Mouse (Mus musculus) heart, embryonic 11.5 days (tissue): ENCODE results near the gene Gm2a. TPM values are rescaled to one million over a fixed set of nuclear protein-coding genes. Genes with fewer than 3 reads are reported as not detected.
A peak's percentile ranks its signal among the peaks of the same experiment; 100 is the strongest.
"Not testable (repeated sequence)": the region's sequence is repeated elsewhere in the genome, so short reads cannot be mapped to it uniquely, and the experiment has no call there.

Experiments used
- ATAC-seq: fragments of 200-750 bp; cut with Nextera tagmentation; replicated peaks from 2 replicates; pipeline ENCODE4 v1.8.0; 2017; ENCODE audit warnings: moderate library complexity; ENCODE audit not compliant: insufficient number of reproducible peaks, low FRiP score, low TSS enrichment
- H3K27ac ChIP-seq: fragments of 300-500 bp; sonication (generic); 2 replicates; pipeline ENCODE4 v1.5.1; 2014; ENCODE audit warnings: mild to moderate bottlenecking, low read depth, low read length
- H3K27me3 ChIP-seq: fragments of 300-500 bp; sonication (generic); 2 replicates; pipeline ENCODE4 v1.6.1; 2014; ENCODE audit warnings: mild to moderate bottlenecking, low read length, mixed read lengths; ENCODE audit not compliant: control insufficient read depth, insufficient read depth
- H3K36me3 ChIP-seq: fragments of 300-500 bp; sonication (generic); 2 replicates; pipeline ENCODE4 v1.6.1; 2014; ENCODE audit warnings: mild to moderate bottlenecking, low read length, moderate library complexity, mixed read lengths; ENCODE audit not compliant: control insufficient read depth, insufficient read depth
- H3K4me1 ChIP-seq: fragments of 300-500 bp; sonication (generic); 2 replicates; pipeline ENCODE4 v1.6.1; 2014; ENCODE audit warnings: low read length; ENCODE audit not compliant: control insufficient read depth, insufficient read depth
- H3K4me2 ChIP-seq: fragments of 300-500 bp; sonication (generic); 2 replicates; pipeline ENCODE4 v1.6.1; 2014; ENCODE audit warnings: mild to moderate bottlenecking, moderate library complexity
- H3K4me3 ChIP-seq: fragments of 300-500 bp; sonication (generic); 2 replicates; pipeline ENCODE4 v1.5.1; 2014; ENCODE audit warnings: low read depth, low read length
- H3K9ac ChIP-seq: fragments of 300-500 bp; sonication (generic); 2 replicates; pipeline ENCODE4 v1.6.1; 2014; ENCODE audit warnings: mild to moderate bottlenecking, low read depth, low read length, moderate library complexity
- H3K9me3 ChIP-seq: fragments of 300-500 bp; sonication (generic); replicated peaks from 2 replicates; pipeline ENCODE4 v1.6.1; 2016; ENCODE audit warnings: low read length; ENCODE audit not compliant: control insufficient read depth
- WGBS: fragments of 180-500 bp; shearing (Covaris S2); extraction: QIAGEN DNeasy Blood & Tissue Kit; methylation state at CpG from one replicate; pipeline ENCODE4 v1.1.7; 2014; ENCODE audit not compliant: insufficient replicate concordance; 5-methylcytosine and 5-hydroxymethylcytosine counted together
- polyA plus RNA-seq: library from polyadenylated mRNA; unstranded; fragments of >200 nt; fragmentation: Nextera tagmentation; extraction: Ambion mirVana; gene quantifications from 2 replicates; pipeline ENCODE4 v1.2.1, GENCODE M21; 2014

The Gm2a gene
- polyA plus RNA-seq, 1 experiment from 2014 or later = 50.0 TPM

- Histone ChIP-seq H3K9me3 (0 out of 2 replicates have a peak, but pooled peaks cover 2% of the 10 kb centered on the region), H3K27ac (peak overlapping the region; percentile 83), H3K4me3 (no peak overlapping the region), H3K27me3 (no peaks in the 10 kb centered on the region), H3K36me3 (no peaks in the 10 kb centered on the region), H3K4me2 (no peak overlapping the region), H3K9ac (no peak overlapping the region), H3K4me1 (no peaks in the 10 kb centered on the region)
- no peak for ATAC-seq
- 60% methylated on average over 4 of the region's 4 CpGs for WGBS
These were observed 13.3 kb upstream of the Gm2a start for GRCm38 (mm10) chr11:55084629-55085028.

DNA sequence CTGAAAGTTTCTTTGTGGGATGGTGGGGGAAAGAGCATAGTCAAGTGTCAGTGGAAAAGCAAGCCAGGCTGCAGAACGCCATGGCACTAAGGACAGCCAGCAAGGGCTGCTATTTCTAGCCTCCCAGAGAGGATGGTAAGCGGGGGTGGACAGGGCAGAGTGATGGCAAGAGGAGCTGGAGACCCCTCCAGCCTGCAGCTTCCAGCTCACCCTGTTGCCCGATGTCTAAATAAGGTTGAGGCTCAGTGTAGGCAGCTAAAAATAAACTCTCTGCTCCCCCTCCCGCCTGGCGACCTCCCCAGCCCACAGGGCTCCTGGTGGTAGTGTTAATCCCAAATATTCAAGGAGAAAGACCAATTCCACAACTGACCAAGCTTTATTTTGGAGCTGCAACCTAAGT is 12.5 kb upstream of the Gm2a start:
- no peaks in the 10 kb centered on the region for H3K27me3 ChIP-seq
- 20% methylated on average over 5 of the region's 5 CpGs for WGBS
- 0 out of 2 replicates have a peak overlapping the region, but pooled peaks have one; percentile 4 for H3K4me2 ChIP-seq
- no peaks in the 10 kb centered on the region for H3K4me1 ChIP-seq
- no peak overlapping the region for H3K4me3 ChIP-seq
- H3K36me3 ChIP-seq = no peaks in the 10 kb centered on the region
- H3K9ac ChIP-seq = peak overlapping the region; percentile 34; the same call in 1 of the 2 replicates
- ATAC-seq = peak; percentile 61
- H3K27ac ChIP-seq = peak overlapping the region; percentile 83
- H3K9me3 ChIP-seq = 0 out of 2 replicates have a peak, but pooled peaks cover 2% of the 10 kb centered on the region

DNA sequence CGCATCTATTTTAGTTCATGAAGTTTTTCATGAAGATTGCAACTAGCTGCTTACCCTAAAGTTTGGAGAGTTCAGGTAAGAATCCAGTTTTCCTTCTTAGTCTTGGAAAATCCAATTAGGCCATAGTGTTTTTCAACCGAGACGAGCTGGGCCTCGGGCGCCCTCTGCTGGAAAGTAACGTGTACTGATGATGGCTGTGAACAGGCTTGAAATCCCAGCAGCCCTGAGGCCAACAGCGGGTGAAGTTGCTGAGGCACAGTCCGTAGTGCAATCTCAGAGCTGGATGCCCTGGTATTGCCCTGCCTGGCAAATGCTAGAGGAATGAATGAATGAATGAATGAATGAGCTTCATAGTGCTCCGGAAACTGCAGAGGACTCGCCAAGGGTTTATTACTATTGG is 10.9 kb upstream of the Gm2a start:
- Histone ChIP-seq H3K4me3 (no peak overlapping the region), H3K36me3 (no peaks in the 10 kb centered on the region), H3K4me1 (no peaks in the 10 kb centered on the region), H3K9ac (peak overlapping the region; percentile 16; the same call in 1 of the 2 replicates), H3K27me3 (no peaks in the 10 kb centered on the region), H3K9me3 (0 out of 2 replicates have a peak, but pooled peaks cover 1% of the 10 kb centered on the region), H3K4me2 (peak overlapping the region; percentile 34), H3K27ac (peak overlapping the region; percentile 46)
- WGBS = 5% methylated on average over 10 of the region's 10 CpGs
- ATAC-seq = no peak

- H3K4me3 ChIP-seq = no peak overlapping the region
- 73% methylated on average over 2 of the region's 2 CpGs for WGBS
These were observed 8.0 kb upstream of the Gm2a start for GRCm38 (mm10) chr11:55089892-55090291.

GRCm38 (mm10) chr11:55093096-55093495 is 4.8 kb upstream of the Gm2a start:
- no peak overlapping the region for H3K4me2 ChIP-seq
- WGBS = 70% methylated on average over 7 of the region's 7 CpGs
- H3K9me3 ChIP-seq = no peaks in the 10 kb centered on the region
- H3K4me3 ChIP-seq = no peak overlapping the region
- no peaks in the 10 kb centered on the region for H3K36me3 ChIP-seq
- H3K27me3 ChIP-seq = no peaks in the 10 kb centered on the region
- H3K27ac ChIP-seq = no peak overlapping the region
- no peak overlapping the region for H3K9ac ChIP-seq
- ATAC-seq = no peak
- H3K4me1 ChIP-seq = no peaks in the 10 kb centered on the region; the same call in 1 of the 2 replicates

More at GRCm38 (mm10) chr11:55089892-55090291, 8.0 kb upstream of the Gm2a start:
- no peaks in the 10 kb centered on the region for H3K27me3 ChIP-seq
- H3K9me3 ChIP-seq = no peaks in the 10 kb centered on the region
- H3K27ac ChIP-seq = no peak overlapping the region
- H3K9ac ChIP-seq = no peak overlapping the region
- no peaks in the 10 kb centered on the region for H3K4me1 ChIP-seq
- H3K36me3 ChIP-seq = no peaks in the 10 kb centered on the region
- H3K4me2 ChIP-seq = no peak overlapping the region
- no peak for ATAC-seq

DNA sequence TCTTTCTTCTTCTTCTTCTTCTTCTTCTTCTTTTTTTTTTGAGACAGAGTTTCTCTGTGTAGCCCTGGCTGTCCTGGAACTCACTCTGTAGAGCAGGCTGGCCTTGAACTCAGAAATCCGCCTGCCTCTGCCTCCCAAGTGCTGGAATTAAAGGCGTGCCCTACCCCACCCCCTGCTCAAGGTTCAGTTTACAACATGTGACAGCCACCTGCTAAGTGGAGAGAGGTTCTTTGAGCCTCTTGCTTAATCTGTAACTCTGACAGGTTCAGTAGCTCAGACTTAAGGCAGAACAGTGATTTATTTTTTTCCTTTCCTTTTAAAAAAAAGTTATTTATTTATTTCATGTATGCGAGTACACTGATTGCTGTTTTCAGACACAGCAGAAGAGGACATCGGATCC is 1.6 kb upstream of the Gm2a start:
- H3K27ac ChIP-seq, H3K9ac ChIP-seq, H3K9me3 ChIP-seq, H3K4me1 ChIP-seq, H3K36me3 ChIP-seq, ATAC-seq, H3K4me2 ChIP-seq, H3K4me3 ChIP-seq, H3K27me3 ChIP-seq: not testable (repeated sequence)
- 76% methylated on average over 4 of the region's 4 CpGs for WGBS

DNA sequence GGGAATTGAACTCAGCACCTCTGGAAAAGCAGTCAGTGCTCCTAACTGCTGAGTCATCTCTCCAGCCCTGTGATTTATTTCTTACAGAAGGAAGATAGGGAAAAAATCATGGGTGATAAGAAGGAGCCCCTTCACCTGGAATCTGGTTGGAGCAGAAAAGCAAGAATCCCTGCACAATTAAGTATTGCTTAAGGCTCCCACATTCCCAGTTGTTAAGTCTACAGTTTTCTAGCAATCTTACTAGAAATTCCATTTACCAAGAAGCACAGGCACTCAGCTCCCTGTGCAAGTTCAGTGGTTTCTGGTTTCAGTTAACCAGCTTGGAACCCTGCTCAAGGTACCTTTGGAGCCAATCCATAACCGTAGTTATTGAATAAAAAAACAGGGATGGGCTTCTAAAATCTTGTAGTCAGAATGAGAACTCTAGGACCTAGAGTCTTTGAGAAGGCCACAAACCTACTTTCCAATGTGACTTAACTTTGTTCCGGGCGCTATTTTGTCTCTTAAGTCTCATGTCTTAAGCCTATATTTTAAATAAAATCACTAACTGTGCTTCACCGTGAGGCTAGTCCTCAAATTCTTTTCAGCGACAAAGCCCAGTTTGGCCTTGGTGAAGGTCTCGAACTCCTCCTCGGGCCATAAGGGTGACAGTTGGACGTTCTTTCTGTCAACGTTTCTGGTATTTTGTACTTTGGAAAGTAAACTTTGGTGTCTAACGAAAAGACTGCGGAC is 1.0 kb upstream of the Gm2a start:
- Histone ChIP-seq H3K4me3 (peak overlapping the region; percentile 36), H3K9me3 (no peaks in the 10 kb centered on the region), H3K27me3 (no peaks in the 10 kb centered on the region), H3K4me1 (peaks cover 5% of the 10 kb centered on the region), H3K4me2 (peak overlapping the region; percentile 62), H3K27ac (peak overlapping the region; percentile 57; the same call in 1 of the 2 replicates), H3K36me3 (no peaks in the 10 kb centered on the region), H3K9ac (peak overlapping the region; percentile 50; the same call in 1 of the 2 replicates)
- 28% methylated on average over 11 of the region's 11 CpGs for WGBS
- ATAC-seq = no peak

DNA sequence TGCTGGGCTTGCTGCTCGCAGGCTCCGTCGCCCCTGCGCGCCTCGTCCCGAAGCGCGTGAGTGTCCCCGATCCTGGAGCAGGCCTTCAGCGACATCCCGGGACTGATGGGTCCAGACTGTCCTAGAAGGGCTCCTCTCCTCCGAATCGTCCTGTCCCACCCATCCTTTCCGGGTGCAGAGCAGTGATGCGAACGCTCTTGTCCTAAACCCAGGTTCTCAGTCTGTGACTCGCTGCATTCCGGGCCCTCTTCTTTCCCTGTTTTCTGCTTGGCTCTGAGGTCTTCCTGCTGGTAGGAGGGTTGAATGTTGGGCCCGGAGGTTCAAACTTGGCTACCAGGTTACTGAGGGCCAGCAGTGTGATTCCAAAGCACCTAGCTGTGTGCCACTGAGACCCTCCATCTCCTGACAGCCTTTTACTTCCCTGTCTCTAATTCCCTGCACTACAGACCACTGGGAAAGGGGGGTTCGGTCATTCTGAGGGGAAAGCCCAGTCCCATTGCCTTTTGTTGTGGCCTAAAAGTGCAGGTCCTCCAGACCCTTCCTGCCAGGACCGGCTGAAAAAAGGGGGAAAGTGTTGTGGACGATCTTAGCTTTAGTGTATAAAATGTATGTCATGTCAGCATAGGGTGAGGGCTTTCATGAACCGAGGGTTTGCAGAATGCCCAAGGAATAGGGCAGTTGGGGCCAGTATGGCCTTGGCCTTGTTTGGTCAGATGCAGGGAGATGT is 437 bp downstream of the Gm2a start:
- no peaks in the 10 kb centered on the region for H3K27me3 ChIP-seq
- H3K4me2 ChIP-seq = peak overlapping the region; percentile 83
- peak overlapping the region; percentile 62; the same call in 1 of the 2 replicates for H3K27ac ChIP-seq
- H3K4me1 ChIP-seq = peaks cover 5% of the 10 kb centered on the region
- H3K9me3 ChIP-seq = no peaks in the 10 kb centered on the region
- WGBS = 15% methylated on average over 24 of the region's 24 CpGs
- H3K9ac ChIP-seq = peak overlapping the region; percentile 73
- ATAC-seq = peak; percentile 26; the same call in 1 of the 2 replicates
- peak overlapping the region; percentile 57 for H3K4me3 ChIP-seq
- H3K36me3 ChIP-seq = no peaks in the 10 kb centered on the region
